Mouse (Mus musculus): Measurements from ENCODE around the gene Phc2. TPM values are rescaled to one million over a fixed set of nuclear protein-coding genes. Genes with fewer than 3 reads are reported as not detected.

Gene Phc2
- polyA plus RNA-seq, 1 experiment from 2014 or later: 18.9 TPM

DNA sequence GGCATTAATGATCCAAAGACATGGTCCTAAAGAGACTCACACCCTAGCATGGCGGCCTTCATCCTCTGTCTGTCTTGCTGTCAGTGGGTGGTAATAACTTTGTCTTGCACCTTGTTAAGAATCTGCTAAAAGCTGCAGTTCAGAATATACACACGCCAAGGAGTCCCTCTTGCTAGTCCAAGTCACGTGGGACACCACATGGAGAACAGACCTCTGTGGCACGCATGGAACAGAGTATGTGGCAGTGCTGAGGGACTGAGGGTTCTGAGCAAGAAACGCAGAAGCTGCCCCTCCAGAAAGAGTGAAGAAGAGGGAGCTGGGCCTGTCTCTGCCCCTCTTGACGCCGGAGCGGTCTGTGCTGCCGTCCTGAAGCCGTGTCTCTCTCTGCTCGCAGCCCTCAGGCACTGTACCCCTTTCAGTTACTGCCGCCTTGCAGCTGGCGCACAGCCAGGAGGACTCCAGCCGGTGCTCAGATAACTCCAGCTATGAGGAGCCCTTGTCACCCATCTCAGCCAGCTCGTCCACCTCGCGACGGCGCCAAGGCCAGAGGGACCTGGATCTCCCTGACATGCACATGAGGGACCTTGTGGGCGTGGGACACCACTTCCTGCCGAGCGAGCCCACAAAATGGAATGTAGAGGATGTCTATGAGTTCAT lies 93.2 kb downstream of the Phc2 start:
- 55% methylated on average over 22 of the region's 22 CpGs for WGBS
- Histone ChIP-seq H3K36me3 (ENCODE audit: control insufficient read depth, insufficient read depth, low read length) (peaks cover 82% of the 10 kb centered on the region), H3K27me3 (ENCODE audit: control insufficient read depth, insufficient read depth, low read depth, low read length) (no peaks in the 10 kb centered on the region), H3K4me1 (replicated peaks; ENCODE audit: control insufficient read depth, insufficient read depth, low read length) (peaks cover 2% of the 10 kb centered on the region; the same call in 1 of the 2 replicates), H3K9ac (ENCODE audit: low read length) (no peak overlapping the region), H3K4me3 (ENCODE audit: low read length) (no peak overlapping the region), H3K27ac (ENCODE audit: low read length) (no peak overlapping the region), H3K4me2 (ENCODE audit: low read depth, low read length) (no peak overlapping the region), H3K9me3 (ENCODE audit: control insufficient read depth, low read length) (no peaks in the 10 kb centered on the region)
- no peak for ATAC-seq (ENCODE audit: low read depth)

DNA sequence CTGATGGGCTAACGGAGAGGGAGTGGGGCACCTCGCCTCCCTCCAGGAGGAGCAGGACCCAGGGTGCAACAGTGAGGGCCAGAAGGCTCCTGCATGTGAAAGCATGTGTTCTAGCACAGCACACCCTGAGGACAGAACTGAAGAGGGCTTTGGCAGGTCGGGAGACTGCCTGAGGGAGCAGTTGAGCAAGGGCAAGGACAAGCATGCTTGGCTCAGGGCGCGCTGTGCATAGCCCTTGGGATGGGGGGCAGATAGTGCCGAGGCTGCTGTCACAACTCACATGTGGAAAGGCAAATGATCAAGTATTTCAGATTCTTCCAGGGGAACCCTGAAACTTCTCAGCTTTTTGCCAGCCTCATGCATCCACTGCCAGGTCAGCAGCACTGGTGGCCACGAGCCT lies 93.8 kb downstream of the Phc2 start:
- no peaks in the 10 kb centered on the region for H3K9me3 ChIP-seq (ENCODE audit: control insufficient read depth, low read length)
- no peak for ATAC-seq (ENCODE audit: low read depth)
- H3K27ac ChIP-seq (ENCODE audit: low read length): no peak overlapping the region
- H3K9ac ChIP-seq (ENCODE audit: low read length): no peak overlapping the region
- H3K4me1 ChIP-seq (replicated peaks; ENCODE audit: control insufficient read depth, insufficient read depth, low read length): no peaks in the 10 kb centered on the region
- H3K27me3 ChIP-seq (ENCODE audit: control insufficient read depth, insufficient read depth, low read depth, low read length): no peaks in the 10 kb centered on the region
- WGBS: 83% methylated on average over 7 of the region's 7 CpGs
- peaks cover 84% of the 10 kb centered on the region for H3K36me3 ChIP-seq (ENCODE audit: control insufficient read depth, insufficient read depth, low read length)
- no peak overlapping the region for H3K4me2 ChIP-seq (ENCODE audit: low read depth, low read length)
- no peak overlapping the region for H3K4me3 ChIP-seq (ENCODE audit: low read length)

DNA sequence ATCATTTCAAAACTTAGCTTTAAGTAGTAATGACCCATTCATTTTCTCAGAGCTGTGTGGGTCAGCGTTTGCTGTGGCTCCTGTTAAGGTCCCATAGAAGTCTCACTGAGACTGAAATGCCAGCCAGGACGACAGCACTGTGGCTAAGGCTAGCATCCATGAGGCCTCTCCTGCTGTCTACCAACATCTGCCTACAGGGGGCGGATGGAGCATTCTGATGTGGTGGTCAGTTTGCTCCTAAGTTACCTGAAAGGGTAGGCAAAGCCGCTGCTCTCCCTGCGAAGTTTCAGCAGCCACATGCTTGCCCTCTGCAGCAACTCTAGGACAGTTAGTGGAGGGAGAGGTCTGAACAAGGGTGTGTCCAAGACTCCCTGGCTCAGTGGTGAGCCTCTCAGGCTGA lies 96.5 kb downstream of the Phc2 start:
- no peaks in the 10 kb centered on the region for H3K9me3 ChIP-seq (ENCODE audit: control insufficient read depth, low read length)
- ATAC-seq (ENCODE audit: low read depth): no peak

DNA sequence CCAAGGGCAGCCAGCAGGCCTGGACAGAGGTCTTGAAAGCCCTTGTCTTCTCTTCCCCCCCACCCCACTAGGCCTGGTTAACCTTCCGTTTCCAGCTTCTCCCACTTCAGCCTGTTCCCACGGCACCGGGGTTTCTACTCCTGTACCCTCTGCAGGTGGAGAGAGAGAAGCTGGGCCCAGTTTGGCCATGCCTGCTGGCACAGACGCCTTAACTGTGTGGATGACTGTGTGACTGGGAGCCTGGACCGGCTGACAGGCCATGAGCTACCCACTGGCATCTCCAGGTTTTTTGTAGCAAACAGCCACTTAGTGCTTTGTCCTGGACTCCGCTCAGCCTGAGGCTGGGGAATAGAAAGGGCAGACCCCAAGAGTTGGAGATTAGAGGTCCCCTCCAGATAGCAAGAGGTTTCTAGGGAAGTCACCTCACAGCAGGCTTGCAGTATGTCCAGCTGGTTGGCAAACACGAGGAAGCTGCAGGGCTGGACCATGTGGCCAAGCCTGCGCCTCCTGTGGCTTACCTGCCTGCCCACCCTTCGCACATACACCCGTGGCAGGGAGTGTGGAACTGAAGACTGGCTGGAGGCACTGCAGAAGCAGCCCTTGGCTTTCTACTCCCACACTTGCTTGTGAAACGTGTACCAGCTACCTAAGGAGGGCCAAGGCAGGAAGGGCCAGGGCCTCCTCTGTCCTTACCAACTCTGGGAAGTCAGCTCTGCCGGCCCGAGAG lies 97.7 kb downstream of the Phc2 start:
- no peaks in the 10 kb centered on the region for H3K4me1 ChIP-seq (replicated peaks; ENCODE audit: control insufficient read depth, insufficient read depth, low read length)

More for the DNA sequence above, 96.5 kb downstream of the Phc2 start:
- H3K4me3 ChIP-seq (ENCODE audit: low read length): no peak overlapping the region
- no peak overlapping the region for H3K27ac ChIP-seq (ENCODE audit: low read length)
- WGBS: 54% methylated on average over 5 of the region's 5 CpGs
- no peak overlapping the region for H3K9ac ChIP-seq (ENCODE audit: low read length)
- no peaks in the 10 kb centered on the region for H3K4me1 ChIP-seq (replicated peaks; ENCODE audit: control insufficient read depth, insufficient read depth, low read length)
- peaks cover 67% of the 10 kb centered on the region for H3K36me3 ChIP-seq (ENCODE audit: control insufficient read depth, insufficient read depth, low read length)
- H3K27me3 ChIP-seq (ENCODE audit: control insufficient read depth, insufficient read depth, low read depth, low read length): no peaks in the 10 kb centered on the region
- H3K4me2 ChIP-seq (ENCODE audit: low read depth, low read length): no peak overlapping the region

DNA sequence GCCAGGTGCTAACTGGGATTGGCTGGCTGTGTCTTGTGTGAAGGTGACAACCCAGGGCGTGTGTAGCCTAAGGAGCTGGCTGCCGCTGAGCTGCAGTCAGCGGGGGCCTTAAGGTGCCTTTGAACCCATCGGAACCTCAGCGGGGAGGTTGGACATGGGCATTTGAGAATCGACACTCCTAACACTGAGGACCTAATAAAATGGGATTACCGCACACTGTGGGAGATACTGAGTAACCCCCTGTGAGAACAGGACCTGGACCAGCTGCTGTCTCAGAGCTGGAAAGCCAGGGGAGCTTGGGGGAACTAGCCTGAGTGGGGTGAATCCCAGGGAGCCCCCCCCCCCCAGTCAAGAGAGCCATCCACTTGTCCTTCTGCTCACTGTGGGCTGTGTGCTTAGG lies 99.1 kb downstream of the Phc2 start:
- no peaks in the 10 kb centered on the region for H3K9me3 ChIP-seq (ENCODE audit: control insufficient read depth, low read length)
- H3K4me1 ChIP-seq (replicated peaks; ENCODE audit: control insufficient read depth, insufficient read depth, low read length): no peaks in the 10 kb centered on the region
- peaks cover 42% of the 10 kb centered on the region for H3K36me3 ChIP-seq (ENCODE audit: control insufficient read depth, insufficient read depth, low read length)
- no peak overlapping the region for H3K27ac ChIP-seq (ENCODE audit: low read length)
- H3K4me2 ChIP-seq (ENCODE audit: low read depth, low read length): no peak overlapping the region
- ATAC-seq (ENCODE audit: low read depth): no peak
- WGBS: 91% methylated on average over 7 of the region's 7 CpGs
- H3K27me3 ChIP-seq (ENCODE audit: control insufficient read depth, insufficient read depth, low read depth, low read length): no peaks in the 10 kb centered on the region
- H3K4me3 ChIP-seq (ENCODE audit: low read length): no peak overlapping the region
- no peak overlapping the region for H3K9ac ChIP-seq (ENCODE audit: low read length)

More for the DNA sequence above, 97.7 kb downstream of the Phc2 start:
- Histone ChIP-seq H3K9me3 (ENCODE audit: control insufficient read depth, low read length) (no peaks in the 10 kb centered on the region), H3K9ac (ENCODE audit: low read length) (no peak overlapping the region), H3K4me3 (ENCODE audit: low read length) (no peak overlapping the region), H3K4me2 (ENCODE audit: low read depth, low read length) (no peak overlapping the region), H3K27me3 (ENCODE audit: control insufficient read depth, insufficient read depth, low read depth, low read length) (no peaks in the 10 kb centered on the region), H3K27ac (ENCODE audit: low read length) (no peak overlapping the region), H3K36me3 (ENCODE audit: control insufficient read depth, insufficient read depth, low read length) (peaks cover 56% of the 10 kb centered on the region)
- WGBS: 82% methylated on average over 13 of the region's 13 CpGs
- ATAC-seq (ENCODE audit: low read depth): no peak

DNA sequence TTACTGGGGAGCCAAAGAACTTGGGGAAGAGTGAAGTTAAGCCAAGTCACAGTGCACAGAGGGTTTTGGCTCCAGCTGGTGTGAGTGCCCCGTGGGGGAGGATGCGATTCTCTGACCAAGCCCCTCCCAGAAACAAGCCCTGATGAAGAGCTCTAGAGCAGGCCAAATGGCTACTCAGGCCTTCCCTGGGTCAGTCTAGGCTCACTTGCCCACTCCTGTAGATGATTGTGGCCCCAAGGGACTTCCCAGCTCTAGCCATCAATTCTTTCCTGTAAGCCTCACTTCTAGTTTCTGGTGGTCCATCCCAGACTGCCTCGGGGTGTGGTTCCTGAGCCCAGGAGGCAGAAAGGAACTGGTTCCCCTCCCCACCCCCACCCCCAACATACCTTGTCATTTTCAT lies 100.6 kb downstream of the Phc2 start, which contains the start of gene A3galt2:
Gene A3galt2, plus strand, starts transcription at position 301 of the 400 bp plus-strand sequence.
- WGBS: 56% methylated on average over 3 of the region's 3 CpGs
- no peaks in the 10 kb centered on the region for H3K4me1 ChIP-seq (replicated peaks; ENCODE audit: control insufficient read depth, insufficient read depth, low read length)
- no peaks in the 10 kb centered on the region for H3K27me3 ChIP-seq (ENCODE audit: control insufficient read depth, insufficient read depth, low read depth, low read length)
- no peaks in the 10 kb centered on the region for H3K9me3 ChIP-seq (ENCODE audit: control insufficient read depth, low read length)
- H3K27ac ChIP-seq (ENCODE audit: low read length): no peak within 1 kb of the TSS
- no peak within 1 kb of the TSS for H3K4me2 ChIP-seq (ENCODE audit: low read depth, low read length)
- H3K36me3 ChIP-seq (ENCODE audit: control insufficient read depth, insufficient read depth, low read length): peaks cover 30% of the 10 kb centered on the region
- H3K4me3 ChIP-seq (ENCODE audit: low read length): no peak within 1 kb of the TSS
- ATAC-seq (ENCODE audit: low read depth): no peak
- H3K9ac ChIP-seq (ENCODE audit: low read length): no peak within 1 kb of the TSS

DNA sequence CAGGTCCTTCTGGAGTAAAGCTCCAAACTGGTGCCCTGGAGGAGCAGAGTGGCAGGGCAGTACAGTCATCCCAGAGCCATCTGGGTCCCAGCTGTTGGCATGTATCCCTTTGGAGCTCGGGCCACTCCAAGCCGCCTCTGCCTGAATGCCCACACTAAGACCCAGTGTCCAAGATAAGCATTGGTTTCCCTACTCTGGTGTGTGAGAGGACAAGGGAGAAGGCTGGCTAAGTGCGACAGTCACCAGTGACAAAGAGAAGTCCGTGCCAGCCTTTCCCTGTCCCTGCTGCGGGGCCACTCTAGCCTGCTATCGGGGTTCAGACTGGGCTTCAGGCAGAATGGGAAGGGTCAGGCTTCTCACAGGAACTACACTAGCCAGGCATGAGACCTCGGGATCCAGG lies 101.4 kb downstream of the Phc2 start:
- no peaks in the 10 kb centered on the region for H3K9me3 ChIP-seq (ENCODE audit: control insufficient read depth, low read length)
- H3K4me1 ChIP-seq (replicated peaks; ENCODE audit: control insufficient read depth, insufficient read depth, low read length): no peaks in the 10 kb centered on the region
- no peak overlapping the region for H3K4me2 ChIP-seq (ENCODE audit: low read depth, low read length)
- no peaks in the 10 kb centered on the region for H3K27me3 ChIP-seq (ENCODE audit: control insufficient read depth, insufficient read depth, low read depth, low read length)
- peaks cover 22% of the 10 kb centered on the region for H3K36me3 ChIP-seq (ENCODE audit: control insufficient read depth, insufficient read depth, low read length)
- H3K27ac ChIP-seq (ENCODE audit: low read length): no peak overlapping the region
- H3K4me3 ChIP-seq (ENCODE audit: low read length): no peak overlapping the region
- 72% methylated on average over 7 of the region's 7 CpGs for WGBS
- no peak overlapping the region for H3K9ac ChIP-seq (ENCODE audit: low read length)
- ATAC-seq (ENCODE audit: low read depth): no peak

DNA sequence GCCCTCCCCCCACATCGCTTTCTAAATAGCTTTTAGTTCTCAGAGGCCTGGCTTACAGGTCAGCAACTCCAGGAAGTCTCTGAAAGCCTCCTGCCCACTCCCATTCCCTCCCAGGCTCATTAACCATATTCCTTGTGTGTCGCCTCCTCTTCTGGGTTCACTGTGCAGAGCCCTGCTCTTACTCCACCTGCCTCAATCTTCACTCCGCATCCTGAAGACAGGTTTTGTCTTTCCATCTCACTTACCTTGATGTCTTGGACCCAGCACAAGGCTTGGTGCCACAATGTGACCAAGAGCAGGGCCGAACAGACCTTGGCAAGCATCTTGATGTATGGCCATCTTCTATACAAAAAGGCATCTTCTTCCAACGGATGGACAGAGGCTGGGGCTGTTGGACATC lies 104.7 kb downstream of the Phc2 start:
- no peak for ATAC-seq (ENCODE audit: low read depth)
- 76% methylated on average over 5 of the region's 5 CpGs for WGBS
- no peak overlapping the region for H3K27ac ChIP-seq (ENCODE audit: low read length)

DNA sequence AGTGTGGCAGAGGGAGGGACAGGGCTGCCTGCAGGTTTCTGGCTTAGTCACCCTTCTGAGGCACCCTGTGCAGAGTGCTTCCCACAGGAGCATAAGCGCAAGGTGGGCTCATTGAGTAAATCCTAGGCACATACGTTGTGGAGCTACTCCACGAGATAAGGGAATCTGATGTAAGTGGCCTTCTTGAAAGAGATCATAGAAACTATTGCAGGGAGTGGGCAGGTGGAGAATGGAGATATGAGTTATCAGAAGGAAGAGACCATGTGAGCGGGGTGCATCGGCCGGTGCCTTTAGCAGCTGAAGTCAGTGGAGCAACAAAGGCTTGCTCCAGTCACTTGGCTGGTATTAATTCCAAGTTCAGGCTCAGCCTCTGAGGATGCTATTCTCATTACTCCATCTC lies 105.5 kb downstream of the Phc2 start:
- Histone ChIP-seq H3K9ac (ENCODE audit: low read length) (no peak overlapping the region), H3K27ac (ENCODE audit: low read length) (no peak overlapping the region), H3K4me1 (replicated peaks; ENCODE audit: control insufficient read depth, insufficient read depth, low read length) (no peaks in the 10 kb centered on the region), H3K36me3 (ENCODE audit: control insufficient read depth, insufficient read depth, low read length) (no peaks in the 10 kb centered on the region), H3K9me3 (ENCODE audit: control insufficient read depth, low read length) (peaks cover 5% of the 10 kb centered on the region; the same call in 1 of the 2 replicates), H3K4me2 (ENCODE audit: low read depth, low read length) (no peak overlapping the region), H3K4me3 (ENCODE audit: low read length) (no peak overlapping the region), H3K27me3 (ENCODE audit: control insufficient read depth, insufficient read depth, low read depth, low read length) (no peaks in the 10 kb centered on the region)
- WGBS: 77% methylated on average over 6 of the region's 6 CpGs
- no peak for ATAC-seq (ENCODE audit: low read depth)

More for the DNA sequence above, 104.7 kb downstream of the Phc2 start:
- Histone ChIP-seq H3K9ac (ENCODE audit: low read length) (no peak overlapping the region), H3K4me1 (replicated peaks; ENCODE audit: control insufficient read depth, insufficient read depth, low read length) (no peaks in the 10 kb centered on the region), H3K27me3 (ENCODE audit: control insufficient read depth, insufficient read depth, low read depth, low read length) (no peaks in the 10 kb centered on the region), H3K4me2 (ENCODE audit: low read depth, low read length) (no peak overlapping the region), H3K4me3 (ENCODE audit: low read length) (no peak overlapping the region), H3K36me3 (ENCODE audit: control insufficient read depth, insufficient read depth, low read length) (no peaks in the 10 kb centered on the region), H3K9me3 (ENCODE audit: control insufficient read depth, low read length) (peaks cover 5% of the 10 kb centered on the region; the same call in 1 of the 2 replicates)
